Mouse (Mus musculus): ENCODE data around the gene Yaf2.
"Not testable (repeated sequence)": the region's sequence is repeated elsewhere in the genome, so short reads cannot be mapped to it uniquely, and the experiment has no call there.

GRCm38 (mm10) chr15:93310304-93310703 lies 26.4 kb downstream of the Yaf2 start:
- TF ChIP-seq TCF12 (IDR thresholded peaks at IDR 0.05; ENCODE audit: low read depth, low read length); CTCF (IDR thresholded peaks at IDR 0.05 in 2 of 3, conservative IDR thresholded peaks at IDR 0.05 in 1 of 3; ENCODE audit: control insufficient read depth in 1 of 3, insufficient read depth in 1 of 3, low read depth in 2 of 3, low read length in 3 of 3, poor library complexity in 1 of 3, severe bottlenecking in 1 of 3); EP300 (IDR thresholded peaks at IDR 0.05; ENCODE audit: low read depth in 1 of 2, low read length in 2 of 2); POLR2A (IDR thresholded peaks at IDR 0.05; ENCODE audit: control insufficient read depth in 1 of 2, insufficient read depth in 1 of 2, low read depth in 1 of 2, low read length in 2 of 2, poor library complexity in 1 of 2); USF2 (IDR thresholded peaks at IDR 0.05; ENCODE audit: borderline replicate concordance in 1 of 2, insufficient read depth in 1 of 2, low read depth in 1 of 2, low read length in 2 of 2); UBTF (IDR thresholded peaks at IDR 0.05; ENCODE audit: borderline replicate concordance, insufficient read depth, low read depth, low read length): not testable (repeated sequence)

All from MEL (cell line).